Mouse (Mus musculus) left cerebral cortex, postnatal 25 days (tissue): ENCODE data around the gene 1190005I06Rik. TPM values are rescaled to one million over a fixed set of nuclear protein-coding genes. Genes with fewer than 3 reads are reported as not detected.
"Not testable (repeated sequence)": the region's sequence is repeated elsewhere in the genome, so short reads cannot be mapped to it uniquely, and the experiment has no call there.

Experiments
- DNase-seq, 2 experiments: peaks; one replicate each; pipeline ENCODE4 v3.0.0; 2022; ENCODE audit warnings: low spot score in 2 of 2, mixed read lengths in 1 of 2
- intact Hi-C: fragments of 180-260 bp; cut with DNase I; formaldehyde crosslinking; loops from one replicate; pipeline ENCODE4 v1.15.1; 2025
- total RNA-seq, 2 experiments: library from RNA; stranded (reverse); gene quantifications; 2 replicates each; pipeline ENCODE4 v1.2.3; 2021

The 1190005I06Rik gene
- 1 to 10 TPM; 8.6 TPM for total RNA-seq

DNA sequence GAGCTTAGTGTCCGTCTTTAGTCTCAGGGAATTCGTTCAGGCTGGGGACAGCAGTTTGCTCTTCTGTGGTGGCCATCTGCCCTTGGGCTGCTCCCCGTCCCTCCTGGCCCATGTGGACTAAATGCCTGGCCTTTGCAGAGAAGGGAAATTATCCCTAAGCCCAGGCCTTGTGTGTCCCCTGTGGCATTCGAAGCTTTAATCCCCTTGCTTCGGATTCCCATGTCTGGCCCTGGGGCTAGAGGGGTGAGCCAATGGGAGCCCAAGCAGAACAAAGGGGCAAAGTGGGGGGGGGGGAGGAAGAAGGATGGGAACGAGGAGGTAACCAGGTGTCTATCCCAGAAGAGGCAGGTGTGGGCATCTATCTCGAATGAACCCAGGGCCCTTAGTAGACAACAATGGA lies at the start of gene 1190005I06Rik:
1190005I06Rik (minus strand) TSS at position 101 of the 400 bp plus-strand sequence.
- intact Hi-C loops = no loop called here
- DNase-seq = no peak

DNA sequence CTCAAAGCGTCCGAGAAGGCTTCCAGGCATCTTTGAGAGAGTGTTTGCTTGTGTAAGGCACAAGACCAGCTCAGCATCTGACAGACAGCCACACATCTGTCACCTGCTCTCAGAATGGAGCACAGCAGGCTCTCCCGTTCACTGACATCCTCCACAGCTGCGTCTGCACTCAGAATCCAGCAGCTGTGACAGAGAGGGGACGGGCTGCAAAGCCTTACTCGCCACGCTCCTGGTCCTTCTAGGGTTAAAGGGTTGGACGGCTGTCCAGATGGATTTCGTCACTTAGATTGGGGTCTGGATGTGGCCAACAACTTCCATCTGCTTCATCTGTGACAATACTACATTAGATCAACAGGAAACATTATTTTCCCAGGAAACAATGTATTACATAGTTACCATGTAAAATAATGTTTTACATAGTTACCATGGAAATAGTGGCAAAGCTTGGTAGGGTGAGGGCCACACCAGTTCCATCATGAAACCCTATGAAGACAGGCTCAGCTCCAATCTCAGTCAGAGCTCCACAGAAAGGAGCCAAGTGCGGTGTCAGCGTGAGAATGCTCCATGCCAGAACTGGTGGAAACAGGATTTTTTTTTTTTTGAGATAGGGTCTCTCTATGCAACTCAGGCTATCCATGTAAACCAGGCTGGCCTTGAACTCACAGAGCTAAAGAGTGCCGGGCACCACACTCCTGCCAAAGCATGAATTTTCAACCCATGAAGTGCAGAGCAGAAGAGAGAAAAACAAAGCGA lies 49.1 kb upstream of the 1190005I06Rik start:
- DNase-seq = no peak
- intact Hi-C loops = no loop called here

DNA sequence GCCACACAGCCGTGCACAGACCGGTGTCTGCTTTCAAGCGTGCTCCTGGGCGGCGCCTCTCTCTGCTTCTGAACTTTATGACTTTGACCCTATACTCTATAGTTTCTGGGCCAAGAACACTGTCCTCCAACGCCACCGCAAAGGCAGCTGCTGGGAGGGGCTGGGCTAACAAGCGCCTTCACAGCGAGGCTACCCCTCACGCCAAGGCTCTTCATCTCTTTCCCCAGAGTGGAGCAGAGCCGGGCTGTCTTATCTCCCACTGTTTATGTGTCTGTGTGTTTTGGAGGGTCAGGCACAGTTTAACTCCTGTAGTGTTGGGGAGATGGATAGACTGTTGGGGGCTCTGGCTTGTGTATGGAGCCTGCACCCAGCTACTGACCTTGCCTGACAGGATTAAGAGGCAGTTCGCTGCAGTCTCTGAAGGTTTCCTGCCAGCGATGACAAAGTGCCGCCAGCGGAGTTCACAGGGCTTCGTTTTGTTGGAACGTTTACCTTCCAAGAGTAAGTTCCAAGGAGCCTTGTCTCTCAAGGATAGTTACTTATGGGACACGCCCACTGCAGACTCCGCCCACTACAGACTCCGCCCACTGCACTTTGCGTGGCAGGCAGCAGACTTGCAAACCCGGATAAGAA lies 46.5 kb upstream of the 1190005I06Rik start:
- DNase-seq = no peak
- intact Hi-C loops = no loop called here

DNA sequence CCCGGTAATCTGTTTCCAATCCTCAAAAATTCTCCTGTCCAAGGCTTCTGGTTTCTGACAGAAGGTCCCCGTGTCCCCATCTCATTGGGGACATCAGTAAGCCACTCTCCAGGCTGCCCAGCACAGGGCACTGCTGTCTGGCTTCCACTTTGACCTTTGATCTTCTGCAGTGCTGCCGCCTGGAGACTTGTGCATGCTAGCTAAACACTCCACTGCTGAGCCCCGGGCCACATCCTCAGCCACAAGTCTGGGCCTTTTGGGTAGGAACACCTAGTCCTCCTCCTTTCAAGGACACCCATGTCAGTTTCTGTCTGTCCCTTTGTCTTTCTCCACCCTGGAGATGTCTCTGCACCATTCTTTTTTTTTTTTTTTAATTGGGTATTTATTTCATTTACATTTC lies 45.5 kb upstream of the 1190005I06Rik start:
- no peak for DNase-seq
- intact Hi-C loops = no loop called here

DNA sequence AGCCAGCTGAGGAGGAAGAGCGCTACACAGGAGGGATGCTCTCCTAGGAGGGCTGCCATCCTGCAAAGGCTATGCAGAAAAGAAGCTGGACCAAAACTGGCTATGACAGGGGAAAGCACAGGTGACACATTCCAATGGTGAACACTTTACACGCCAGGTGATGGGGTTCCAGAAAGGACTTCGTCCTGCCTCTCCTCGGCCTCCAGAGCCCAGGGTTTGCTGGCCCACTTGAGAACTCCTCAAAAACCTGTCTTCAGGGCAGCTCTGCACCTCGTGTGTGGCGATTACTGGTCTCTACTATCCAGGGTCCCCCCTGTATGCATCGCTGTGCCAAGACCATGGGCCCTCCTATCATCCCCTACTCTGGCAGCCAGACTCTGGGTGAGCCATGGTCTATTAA lies 41.1 kb upstream of the 1190005I06Rik start:
- DNase-seq = no peak
- intact Hi-C loops = no loop called here

DNA sequence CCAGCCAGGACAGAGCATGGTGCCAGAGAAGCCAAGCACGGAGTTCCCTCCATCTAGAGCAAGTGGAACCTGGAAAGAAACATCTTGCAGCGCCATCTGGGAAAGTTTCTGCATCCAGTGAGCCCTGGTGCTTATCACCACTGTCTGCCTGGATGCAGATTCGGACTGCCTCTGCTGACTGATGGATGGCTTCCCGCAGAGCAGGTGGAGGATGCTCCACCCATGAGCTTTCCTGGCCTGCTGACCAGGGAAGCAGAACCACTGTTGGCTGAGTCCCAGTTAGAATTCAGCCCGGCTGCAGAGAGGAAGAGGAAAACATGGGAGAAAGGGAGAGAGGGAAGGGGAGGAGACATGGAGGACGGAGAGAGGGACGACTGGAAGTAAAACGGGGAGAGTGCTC lies 40.4 kb upstream of the 1190005I06Rik start:
- intact Hi-C loops = no loop called here
- no peak for DNase-seq

DNA sequence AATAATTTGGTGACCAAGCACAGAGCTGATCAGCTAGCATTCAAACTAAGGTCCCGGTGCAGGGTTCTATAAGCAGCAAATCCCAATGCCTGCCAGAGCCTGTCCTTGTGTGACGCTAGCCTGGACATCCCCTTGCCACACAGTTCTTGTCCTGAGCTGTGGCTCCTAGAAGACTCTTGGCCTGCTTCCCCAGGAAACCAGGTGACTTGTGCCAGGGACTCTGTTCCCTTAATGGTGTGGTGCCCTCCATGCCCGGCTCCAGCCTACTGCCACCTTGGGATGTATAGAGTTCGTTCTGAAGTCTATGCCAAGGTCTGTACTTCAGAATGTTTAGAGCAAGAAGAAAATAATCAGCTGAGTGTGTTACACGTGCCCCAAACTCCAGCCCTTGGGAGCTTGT lies 39.1 kb upstream of the 1190005I06Rik start:
- intact Hi-C loops = no loop called here
- DNase-seq = no peak

DNA sequence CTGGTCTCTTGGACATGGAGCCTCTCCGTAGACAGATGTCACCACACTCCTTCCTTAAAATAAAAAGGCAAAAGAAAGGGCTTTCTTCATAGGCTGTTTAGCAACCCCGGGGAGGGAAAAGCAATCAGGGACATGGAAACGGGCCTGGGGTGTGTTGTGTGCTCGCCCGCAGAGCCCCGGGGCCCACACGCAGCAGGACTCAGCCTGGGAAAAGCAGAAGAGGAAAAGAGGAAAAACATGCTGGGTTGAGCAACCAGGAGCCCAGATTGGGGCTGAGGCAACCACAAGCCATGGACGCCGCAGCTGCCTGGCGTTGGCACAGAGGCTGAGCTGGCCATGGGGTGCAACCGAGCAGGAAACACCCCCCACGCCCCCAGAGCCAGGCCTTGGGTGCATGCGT lies 38.6 kb upstream of the 1190005I06Rik start:
- DNase-seq = peak; percentile 33 to 37
- intact Hi-C loops = no loop called here

DNA sequence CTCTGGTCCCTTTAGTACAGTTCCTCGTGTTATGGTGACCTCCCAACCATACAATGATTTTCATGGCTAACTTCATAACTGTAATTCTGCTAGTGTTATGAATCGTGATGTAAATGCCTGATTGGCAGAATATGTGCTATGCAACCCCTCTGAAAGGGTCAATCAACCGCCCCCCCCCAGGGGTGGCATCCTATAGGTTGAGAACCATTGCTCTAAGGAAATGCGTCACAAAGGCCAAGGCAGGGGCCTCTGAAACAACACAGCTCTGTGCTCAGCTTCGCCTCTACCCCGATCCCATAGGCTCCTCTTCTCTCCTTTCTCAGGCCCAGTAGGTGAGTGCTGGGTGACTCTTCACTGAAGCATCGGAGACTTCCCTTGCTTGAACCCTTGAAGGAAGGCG lies 38.2 kb upstream of the 1190005I06Rik start:
- no peak for DNase-seq
- intact Hi-C loops = no loop called here

DNA sequence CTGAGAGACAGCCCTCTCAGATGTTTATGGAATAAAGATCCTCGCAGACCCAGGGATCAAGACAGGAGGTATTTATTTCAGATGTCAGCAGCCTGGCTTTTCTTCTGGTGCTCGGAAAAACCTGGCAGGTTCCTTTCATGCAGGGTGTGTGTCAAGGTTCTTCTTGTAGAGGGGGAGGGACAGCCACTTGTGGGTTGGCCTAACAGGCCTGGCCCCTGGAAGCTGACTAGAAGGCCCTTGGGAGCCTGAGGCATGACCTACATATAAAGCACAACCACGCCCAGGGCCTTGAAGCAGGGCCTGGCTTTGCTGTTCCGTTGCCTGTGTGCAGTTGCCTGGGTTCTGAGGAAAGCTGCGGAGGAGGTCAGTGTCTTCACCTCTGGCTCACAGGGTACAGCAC lies 37.7 kb upstream of the 1190005I06Rik start:
- intact Hi-C loops = no loop called here
- DNase-seq = no peak

DNA sequence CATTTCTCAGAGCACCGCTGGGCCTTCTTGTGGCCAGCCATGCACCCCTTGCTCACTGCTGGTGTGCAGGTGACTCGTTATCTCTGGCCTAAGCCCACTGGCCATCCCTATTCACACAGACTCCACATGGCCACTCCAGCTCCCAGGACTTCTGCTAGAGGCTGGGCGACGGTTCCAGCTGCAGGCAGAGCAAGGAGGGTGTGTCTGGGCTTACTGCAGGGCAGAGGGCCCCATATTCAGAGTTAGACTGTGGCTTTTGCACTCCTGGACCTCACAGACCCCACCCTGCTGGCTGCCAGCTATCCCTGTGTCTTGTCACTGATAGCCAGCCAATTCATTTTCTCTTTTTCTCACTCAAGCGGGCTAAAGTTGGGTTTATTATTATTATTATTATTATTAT lies 36.6 kb upstream of the 1190005I06Rik start:
- intact Hi-C loops = no loop called here

DNA sequence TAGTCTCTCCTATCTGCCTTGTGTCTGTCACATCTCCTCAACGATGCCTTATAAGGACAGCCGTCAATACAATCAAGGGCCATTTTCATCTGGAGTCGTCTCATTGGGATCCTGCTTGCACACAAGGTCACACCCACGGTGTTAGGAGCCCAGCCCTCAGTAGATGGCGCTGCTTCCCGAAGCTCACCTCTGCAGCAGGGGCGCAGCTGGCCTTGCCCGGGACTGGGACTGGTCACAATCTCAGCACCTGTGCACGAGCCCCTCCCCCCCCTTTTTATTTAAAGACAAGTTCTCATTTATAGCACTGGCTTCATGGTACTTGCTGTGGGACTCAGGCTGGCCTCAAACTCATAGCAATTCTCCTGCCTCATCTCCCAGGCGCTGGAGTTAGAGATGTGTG lies 36.2 kb upstream of the 1190005I06Rik start:
- peak; percentile 31 to 53 for DNase-seq
- intact Hi-C loops = no loop called here

More for the DNA sequence above, 36.6 kb upstream of the 1190005I06Rik start:
- DNase-seq = no peak

DNA sequence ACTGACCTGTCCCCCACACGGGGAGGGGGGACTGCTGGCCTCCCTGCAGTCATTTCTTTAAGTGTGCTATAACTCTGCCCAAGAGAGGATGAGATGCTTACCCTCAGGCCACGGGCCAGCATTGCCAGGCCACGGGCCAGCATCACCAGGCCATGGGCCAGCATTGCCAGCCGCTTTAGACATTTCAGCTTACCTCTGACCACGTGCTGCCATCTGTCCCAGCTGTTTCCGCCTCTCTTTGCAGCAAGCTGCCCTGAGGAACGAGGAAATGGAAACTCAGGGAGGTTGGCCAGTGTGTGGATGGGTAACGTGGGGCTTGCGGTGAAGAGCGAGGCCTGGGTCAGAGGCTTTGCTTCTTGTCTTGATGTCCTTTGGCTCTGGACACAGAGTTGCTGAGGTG lies 33.7 kb upstream of the 1190005I06Rik start:
- intact Hi-C loops = no loop called here
- DNase-seq = no peak

DNA sequence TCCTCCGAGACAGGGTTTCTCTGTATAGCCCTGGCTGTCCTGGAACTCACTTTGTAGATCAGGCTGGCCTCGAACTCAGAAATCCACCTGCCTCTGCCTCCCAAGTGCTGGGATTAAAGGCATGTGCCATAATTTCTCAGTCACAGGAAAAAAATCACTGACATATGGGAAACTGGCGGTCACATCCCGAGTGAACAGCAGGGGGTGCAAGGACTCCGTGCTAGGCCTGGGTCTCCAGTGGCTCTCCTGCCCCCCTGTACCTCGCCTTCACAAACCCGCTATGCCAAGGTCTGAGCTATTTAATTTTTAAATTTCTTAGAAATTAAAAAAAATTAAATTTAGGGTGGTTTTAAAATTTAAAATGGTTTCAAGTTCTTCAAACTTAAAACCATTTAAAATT lies 33.0 kb upstream of the 1190005I06Rik start:
- intact Hi-C loops = not testable (repeated sequence)
- peak in 1 of 2 experiments; percentile 42 for DNase-seq

DNA sequence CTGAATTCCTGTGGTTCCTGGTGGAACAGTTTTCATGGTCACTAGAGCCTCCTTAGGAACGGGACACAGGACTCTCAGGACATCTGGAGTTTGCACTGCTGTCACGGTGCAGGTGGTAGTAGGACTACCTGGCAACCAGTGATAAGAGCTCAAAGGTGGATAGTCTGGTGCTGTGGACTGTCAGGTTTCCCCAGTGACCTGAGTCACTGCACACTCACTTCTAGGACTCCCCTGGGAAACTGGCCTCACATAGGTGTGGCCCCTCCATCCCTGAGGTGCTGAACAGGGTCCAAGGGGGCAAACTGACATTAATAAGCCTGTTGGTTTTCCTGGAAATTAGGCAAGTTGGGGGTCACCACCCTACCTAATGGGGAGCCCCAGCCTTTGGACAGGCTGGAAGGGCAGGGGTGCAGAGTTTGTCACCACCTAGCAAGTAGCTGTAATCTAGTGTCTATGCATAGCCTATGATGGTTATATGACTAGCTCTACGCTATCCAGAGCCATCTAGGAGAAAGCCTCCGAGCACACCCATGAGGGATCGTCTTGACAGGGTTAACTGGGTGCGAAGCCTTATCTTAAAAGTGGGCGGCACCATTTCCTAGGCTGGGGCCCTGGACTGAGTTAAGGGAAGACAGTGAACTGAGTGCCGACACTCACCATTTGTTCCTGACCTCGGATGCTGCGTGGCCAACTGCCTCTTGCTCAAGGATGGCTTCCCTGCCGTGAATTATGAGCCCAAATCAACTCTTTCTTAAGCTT lies 32.4 kb upstream of the 1190005I06Rik start:
- intact Hi-C loops = loop anchor here (2.0 to 10.0 kb wide), 2 partner anchors 413 to 885 kb away; no protein-coding TSS in a partner anchor
- DNase-seq = no peak

DNA sequence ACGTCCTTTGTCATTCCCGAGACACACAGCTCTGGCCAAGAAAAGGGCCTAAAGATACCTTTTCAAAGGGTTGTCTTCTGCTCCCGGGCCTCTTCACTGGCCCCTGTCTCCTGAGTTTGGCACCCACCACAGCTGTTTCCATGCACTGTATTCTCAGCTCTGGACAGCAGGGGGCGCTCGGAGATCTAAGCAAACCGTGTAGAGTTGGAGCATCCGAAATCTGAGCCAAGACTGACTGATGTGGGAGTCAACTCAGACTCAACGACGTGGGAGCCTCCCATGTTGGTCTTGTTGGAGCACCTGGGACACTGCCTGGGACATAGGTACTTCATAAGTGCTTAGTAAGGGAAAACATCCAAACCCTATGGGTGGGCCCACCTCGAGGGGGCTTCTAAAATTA lies 31.0 kb upstream of the 1190005I06Rik start:
- peak; percentile 86 to 88 for DNase-seq
- intact Hi-C loops = loop anchor here (1.0 to 10.0 kb wide), 3 partner anchors 118 to 886 kb away; no protein-coding TSS in a partner anchor

DNA sequence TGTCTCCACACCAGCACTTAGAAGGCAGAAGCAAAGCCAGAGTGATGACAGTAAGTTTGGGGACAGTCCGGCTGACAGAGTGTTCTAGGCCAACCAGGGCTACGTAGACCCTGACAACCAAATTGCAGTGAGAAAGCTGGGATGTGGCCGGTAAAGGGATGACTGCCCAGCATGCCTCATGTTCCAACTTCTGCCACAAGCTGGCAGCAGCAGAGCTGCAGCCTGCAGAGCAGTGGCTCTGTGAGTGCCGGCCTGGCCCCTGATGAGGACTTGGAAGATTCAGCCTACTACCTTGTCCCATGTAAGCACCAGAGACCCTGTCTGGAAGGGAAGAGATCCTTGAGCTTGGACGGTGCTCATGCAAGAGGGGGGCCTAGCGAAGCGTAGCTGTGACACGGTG lies 28.3 kb upstream of the 1190005I06Rik start:
- intact Hi-C loops = loop anchor here (10.0 kb wide), 1 partner anchor 889 kb away; no protein-coding TSS in a partner anchor
- DNase-seq = no peak

DNA sequence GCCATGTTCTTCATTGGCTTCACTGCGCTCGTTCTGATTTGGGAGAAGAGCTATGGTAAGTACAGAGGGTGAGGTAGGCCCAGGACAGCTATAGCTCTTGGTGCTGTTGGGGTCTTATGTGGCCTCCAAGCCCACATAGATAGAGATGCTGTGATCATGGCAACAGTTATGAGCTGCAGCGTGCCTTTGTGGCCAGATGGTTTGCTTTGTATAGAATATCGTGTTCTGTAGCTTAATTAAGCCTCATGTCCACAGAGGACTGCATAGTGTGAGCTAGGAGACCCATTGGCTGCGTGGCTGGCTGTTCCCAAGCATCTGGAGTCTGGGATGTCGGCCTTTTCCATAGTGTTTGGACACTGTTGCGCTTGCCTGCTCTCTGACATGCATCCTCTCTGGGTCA lies 25.9 kb upstream of the 1190005I06Rik start:
- intact Hi-C loops = loop anchor here (10.0 kb wide), 1 partner anchor 892 kb away; no protein-coding TSS in a partner anchor
- DNase-seq = peak in 1 of 2 experiments; percentile 62

DNA sequence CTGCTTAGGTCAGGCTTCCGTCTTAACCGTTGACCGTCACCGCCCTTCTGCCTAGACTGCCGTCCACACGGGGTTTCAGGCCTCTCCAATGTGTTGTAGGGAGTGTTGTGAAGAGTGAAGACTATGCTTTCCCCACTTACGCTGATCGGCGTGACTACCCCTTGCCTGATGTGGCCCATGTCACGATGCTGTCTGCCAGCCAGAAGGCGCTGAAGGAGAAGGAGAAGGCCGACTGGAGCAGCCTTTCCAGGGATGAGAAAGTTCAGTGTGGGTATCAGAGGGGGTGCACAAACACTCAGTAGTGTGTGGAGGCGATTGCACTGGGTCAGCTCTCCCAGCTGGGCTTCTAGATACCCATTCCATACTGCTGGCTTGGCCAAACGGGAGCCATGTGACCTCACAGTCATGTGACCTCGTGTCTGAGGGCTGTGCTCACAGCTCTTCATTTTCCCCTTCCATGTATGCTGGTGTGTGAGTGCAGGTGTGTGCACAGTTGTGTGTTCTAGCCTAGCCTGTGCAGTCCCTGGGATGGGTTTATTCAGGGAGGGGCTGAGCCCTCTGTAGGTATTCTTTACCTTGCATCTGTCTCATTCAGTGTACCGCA lies 25.3 kb upstream of the 1190005I06Rik start:
- no peak for DNase-seq
- intact Hi-C loops = loop anchor here (10.0 kb wide), 1 partner anchor 892 kb away; no protein-coding TSS in a partner anchor

DNA sequence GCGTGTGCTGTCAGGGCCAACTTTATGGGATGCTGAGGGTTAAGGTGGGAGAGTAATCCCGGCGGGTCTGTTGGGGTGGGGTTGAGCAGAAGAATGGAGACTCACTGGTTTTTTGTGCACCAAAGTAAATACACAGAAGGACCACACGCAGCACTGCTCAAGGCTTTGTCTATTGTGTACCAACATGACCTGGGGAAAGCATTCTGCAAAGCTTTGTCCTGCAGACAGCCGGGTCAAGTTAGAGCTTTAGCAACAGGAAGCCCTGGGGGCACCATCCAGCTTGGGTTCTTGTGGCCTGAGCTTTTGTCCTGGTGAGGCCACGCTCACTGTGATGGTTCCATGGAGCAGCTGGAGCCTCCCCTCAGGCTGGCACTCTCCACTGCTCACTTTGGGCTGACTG lies 24.3 kb upstream of the 1190005I06Rik start:
- no peak for DNase-seq
- intact Hi-C loops = loop anchor here (10.0 kb wide), 1 partner anchor 893 kb away; no protein-coding TSS in a partner anchor
